Mouse (Mus musculus) heart, postnatal 0 days (tissue): ENCODE measurements around the gene Slc18b1.

Experiments used
- CTCF ChIP-seq: IDR thresholded peaks from 2 replicates; pipeline ENCODE4 v1.5.1; 2016; ENCODE audit warnings: antibody characterized with exemption, control low read depth, low read depth
- EP300 ChIP-seq: IDR thresholded peaks from 2 replicates; pipeline ENCODE4 v1.6.1; 2016; ENCODE audit warnings: antibody characterized with exemption, low read depth

DNA sequence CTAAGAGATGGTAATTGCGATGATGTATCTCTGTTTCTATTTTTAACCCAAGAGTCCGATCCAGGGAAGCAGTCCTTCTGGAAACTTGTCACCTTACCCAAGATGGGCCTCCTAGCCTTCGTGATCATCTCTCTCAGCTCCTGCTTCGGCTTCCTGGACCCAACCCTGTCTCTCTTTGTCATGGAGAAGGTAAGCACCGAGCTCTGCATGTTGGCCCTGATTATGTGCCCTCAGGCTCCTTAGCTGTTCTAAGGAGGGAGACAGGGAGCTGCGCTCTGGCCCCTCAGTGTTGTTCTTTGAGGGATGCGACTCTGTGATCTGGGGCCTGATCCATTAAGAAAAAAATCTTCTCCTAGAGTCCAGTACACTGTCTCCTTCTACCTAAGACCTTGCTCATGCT is 19.5 kb downstream of the Slc18b1 start:
- TF ChIP-seq CTCF (no peak), EP300 (no peak)
